Mouse (Mus musculus): ENCODE data around the gene Itpr1. TPM values are rescaled to one million over a fixed set of nuclear protein-coding genes. Genes with fewer than 3 reads are reported as not detected.
A peak's percentile ranks its signal among the peaks of the same experiment; 100 is the strongest.
"Not testable (repeated sequence)": the region's sequence is repeated elsewhere in the genome, so short reads cannot be mapped to it uniquely, and the experiment has no call there.

Gene Itpr1
- polyA plus RNA-seq, 1 experiment from 2014 or later, result 4.8 TPM

DNA sequence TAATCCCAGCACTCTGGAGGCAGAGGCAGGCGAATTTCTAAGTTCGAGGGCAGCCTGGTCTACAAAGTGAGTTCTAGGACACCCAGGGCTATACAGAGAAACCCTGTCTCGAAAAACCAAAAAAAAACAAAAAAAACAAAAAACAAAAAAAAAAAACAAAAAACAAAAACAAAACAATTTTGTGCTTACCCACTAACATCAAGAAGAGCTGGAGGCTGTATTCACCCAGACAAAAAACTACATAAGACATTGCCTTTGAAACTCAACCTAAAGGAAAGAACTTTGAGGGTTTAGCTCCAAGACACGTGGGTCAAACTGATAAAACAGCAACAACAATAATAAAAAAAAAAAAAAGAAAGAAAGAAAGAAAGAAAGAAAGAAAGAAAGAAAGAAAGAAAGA is 346.3 kb downstream of the Itpr1 start:
- H3K27ac ChIP-seq; H3K9me3 ChIP-seq; H3K4me1 ChIP-seq (replicated peaks); H3K9ac ChIP-seq (replicated peaks); H3K36me3 ChIP-seq; H3K4me2 ChIP-seq (replicated peaks); ATAC-seq; H3K27me3 ChIP-seq; H3K4me3 ChIP-seq (replicated peaks): not testable (repeated sequence)
- 83% methylated on average over 4 of the region's 4 CpGs for WGBS

- 92% methylated on average over 2 of the region's 2 CpGs for WGBS
- no peak overlapping the region for H3K4me2 ChIP-seq (replicated peaks)
Observed at GRCm38 (mm10) chr6:108562971-108563370, 350.1 kb downstream of the Itpr1 start.

DNA sequence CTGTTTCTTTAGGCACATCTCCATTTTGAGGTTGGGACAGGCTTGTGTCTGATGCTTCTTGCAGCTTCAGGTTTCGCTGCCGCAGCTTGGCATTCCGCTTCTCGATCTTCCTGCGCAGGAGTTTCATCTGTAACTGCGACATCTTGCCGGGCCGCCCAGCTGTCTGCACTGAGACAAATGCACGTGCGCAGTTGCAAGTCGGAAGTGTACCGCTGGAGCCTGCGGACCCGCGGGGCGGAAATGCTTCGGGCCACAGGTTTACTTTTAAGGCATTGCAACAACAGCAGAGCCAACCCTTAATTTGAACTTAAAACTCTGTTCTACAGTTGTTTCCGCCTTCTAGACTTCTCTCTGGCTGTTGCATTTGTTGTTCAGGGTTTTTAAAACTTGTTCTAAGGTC is 352.6 kb downstream of the Itpr1 start:
- not testable (repeated sequence) for H3K9me3 ChIP-seq; ATAC-seq; H3K27ac ChIP-seq; H3K9ac ChIP-seq (replicated peaks); H3K4me3 ChIP-seq (replicated peaks); H3K36me3 ChIP-seq; H3K27me3 ChIP-seq; H3K4me2 ChIP-seq (replicated peaks); H3K4me1 ChIP-seq (replicated peaks)
- WGBS, result 89% methylated on average over 18 of the region's 18 CpGs

More at GRCm38 (mm10) chr6:108562971-108563370, 350.1 kb downstream of the Itpr1 start:
- Histone ChIP-seq H3K27me3 (no peaks in the 10 kb centered on the region), H3K36me3 (no peaks in the 10 kb centered on the region), H3K4me1 (replicated peaks) (no peaks in the 10 kb centered on the region), H3K9me3 (no peaks in the 10 kb centered on the region), H3K4me3 (replicated peaks) (no peak overlapping the region), H3K27ac (no peak overlapping the region), H3K9ac (replicated peaks) (no peak overlapping the region)
- no peak for ATAC-seq

DNA sequence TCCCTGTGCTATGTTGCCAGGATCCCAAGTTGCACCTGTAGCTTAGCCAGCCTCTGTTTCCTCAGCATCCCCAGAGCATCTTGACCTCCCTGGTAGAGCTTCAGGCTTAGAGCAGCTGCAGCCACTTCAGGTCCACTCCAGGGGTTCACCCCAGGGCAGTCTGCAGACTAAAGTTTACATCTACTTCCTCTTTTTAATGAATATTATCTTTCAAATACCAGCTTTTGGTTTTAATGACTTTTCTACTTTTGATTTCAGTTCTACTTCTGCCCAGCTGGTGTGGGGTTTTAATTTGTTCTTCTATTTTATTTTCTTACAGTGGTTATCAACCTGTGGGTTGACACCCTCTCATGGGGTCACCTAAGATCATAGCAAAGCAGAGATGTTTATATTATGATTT is 353.7 kb downstream of the Itpr1 start:
- Histone ChIP-seq H3K27ac (no peak overlapping the region), H3K4me1 (replicated peaks) (peaks cover 14% of the 10 kb centered on the region), H3K4me2 (replicated peaks) (no peak overlapping the region), H3K36me3 (no peaks in the 10 kb centered on the region), H3K4me3 (replicated peaks) (no peak overlapping the region), H3K27me3 (no peaks in the 10 kb centered on the region), H3K9me3 (no peaks in the 10 kb centered on the region), H3K9ac (replicated peaks) (no peak overlapping the region)
- no peak for ATAC-seq

DNA sequence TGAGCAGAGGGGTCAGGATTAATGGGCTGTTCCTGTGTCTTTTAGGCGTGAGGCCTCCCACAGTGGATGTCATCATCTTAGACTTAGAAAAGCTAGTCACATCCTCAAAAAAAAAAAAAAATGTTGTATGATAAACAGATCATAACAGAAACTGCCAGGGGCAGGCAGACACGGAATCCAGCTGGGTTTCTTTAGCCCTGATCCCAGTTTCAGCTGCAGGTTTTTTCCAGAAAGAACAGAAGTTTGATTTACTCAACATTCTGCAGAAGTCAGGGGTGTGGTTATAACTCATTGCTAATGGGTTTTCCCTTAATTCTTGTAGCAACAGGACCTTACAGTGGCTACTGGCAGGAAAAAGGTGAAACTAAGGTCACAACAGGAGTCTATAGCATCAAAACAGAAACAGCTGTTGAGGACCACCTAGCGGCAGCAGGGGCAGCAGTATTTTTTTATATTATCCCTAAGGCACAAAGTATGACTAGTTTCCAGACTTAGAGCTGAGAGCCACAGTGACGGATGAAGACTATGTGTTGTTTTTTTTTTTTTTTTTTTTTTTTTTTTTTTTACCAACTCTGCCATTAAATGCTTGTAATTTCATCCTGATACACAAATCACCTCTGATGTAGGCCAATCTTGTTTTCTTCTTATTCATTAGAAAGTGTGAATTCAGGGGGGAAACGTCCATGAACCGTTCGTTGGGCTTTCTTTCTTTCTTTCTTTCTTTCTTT is 356.7 kb downstream of the Itpr1 start:
- Histone ChIP-seq H3K4me3 (replicated peaks) (no peak overlapping the region), H3K4me1 (replicated peaks) (peaks cover 15% of the 10 kb centered on the region), H3K36me3 (no peaks in the 10 kb centered on the region), H3K9me3 (no peaks in the 10 kb centered on the region), H3K27me3 (no peaks in the 10 kb centered on the region), H3K4me2 (replicated peaks) (no peak overlapping the region), H3K9ac (replicated peaks) (no peak overlapping the region), H3K27ac (no peak overlapping the region)
- no peak for ATAC-seq
- 80% methylated on average over 7 of the region's 7 CpGs for WGBS

DNA sequence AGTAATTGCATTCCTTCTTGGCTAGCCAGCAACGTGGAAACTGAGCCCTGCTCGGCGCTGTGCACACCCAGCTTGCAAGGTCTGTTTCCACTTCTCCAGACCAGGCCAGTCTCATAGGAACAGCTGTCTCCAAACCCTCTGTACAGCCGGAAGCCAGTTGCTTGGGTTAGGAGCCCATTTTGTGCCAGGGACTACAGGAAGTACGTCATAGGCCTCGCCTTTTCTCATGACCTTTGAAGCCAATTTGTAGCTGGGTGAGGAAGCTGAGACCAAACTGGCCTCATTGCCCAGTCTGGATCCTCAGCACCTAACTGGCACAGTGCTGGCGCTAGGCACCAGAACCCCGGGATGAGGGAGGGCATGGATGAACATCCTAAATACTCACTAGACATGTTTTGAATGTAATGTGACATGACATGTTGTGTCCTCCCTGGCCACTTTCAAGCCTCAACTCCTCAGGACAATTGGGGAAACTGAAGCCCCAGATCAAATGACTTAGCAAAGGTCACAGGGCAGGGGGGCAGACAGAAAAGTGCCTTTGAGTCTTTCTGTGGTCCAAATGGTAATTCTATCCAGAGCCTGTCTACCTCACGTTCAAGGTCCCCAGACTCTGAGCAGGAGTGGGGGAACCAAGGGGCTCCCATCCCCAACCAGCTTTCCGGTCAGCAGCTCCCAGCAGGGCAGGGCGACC is 357.6 kb downstream of the Itpr1 start:
- WGBS, result 32% methylated on average over 11 of the region's 11 CpGs
- peak; percentile 36; the same call in 1 of the 2 replicates for ATAC-seq
- Histone ChIP-seq H3K4me3 (replicated peaks) (peak overlapping the region; percentile 40), H3K4me2 (replicated peaks) (peak overlapping the region; percentile 72), H3K36me3 (no peaks in the 10 kb centered on the region), H3K9ac (replicated peaks) (peak overlapping the region; percentile 49), H3K9me3 (no peaks in the 10 kb centered on the region), H3K27me3 (no peaks in the 10 kb centered on the region), H3K27ac (no peak overlapping the region), H3K4me1 (replicated peaks) (peaks cover 15% of the 10 kb centered on the region)

- Histone ChIP-seq H3K4me2 (replicated peaks) (peak overlapping the region; percentile 72), H3K27ac (no peak overlapping the region), H3K4me3 (replicated peaks) (peak overlapping the region; percentile 40), H3K9ac (replicated peaks) (peak overlapping the region; percentile 49), H3K4me1 (replicated peaks) (peaks cover 15% of the 10 kb centered on the region), H3K27me3 (no peaks in the 10 kb centered on the region), H3K9me3 (no peaks in the 10 kb centered on the region), H3K36me3 (no peaks in the 10 kb centered on the region)
- ATAC-seq, result peak; percentile 95
- 2% methylated on average over 21 of the region's 21 CpGs for WGBS
Observed at GRCm38 (mm10) chr6:108571042-108571590, 358.2 kb downstream of the Itpr1 start.

DNA sequence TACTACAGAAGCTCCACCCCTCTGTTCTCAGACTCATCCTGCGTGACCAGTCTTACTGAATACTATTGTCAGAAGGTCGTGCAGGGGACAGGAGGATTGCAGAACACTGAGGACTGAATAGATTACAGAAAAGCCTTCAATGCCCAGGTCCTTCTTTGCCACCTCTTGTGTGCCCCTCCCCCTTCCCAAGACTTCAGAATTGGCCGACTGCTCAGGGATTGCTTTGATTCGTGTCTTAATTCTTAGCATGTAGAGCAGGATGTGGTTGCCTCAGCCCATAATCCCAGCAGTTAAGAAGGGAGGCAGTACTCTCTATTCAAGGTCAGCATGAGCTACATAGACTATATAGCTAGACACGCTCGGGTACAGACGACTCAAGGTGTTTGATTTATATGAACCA is 359.8 kb downstream of the Itpr1 start:
- 37% methylated on average over 7 of the region's 7 CpGs for WGBS
- H3K9ac ChIP-seq (replicated peaks), result no peak overlapping the region

GRCm38 (mm10) chr6:108577056-108577455 is 364.2 kb downstream of the Itpr1 start:
- no peaks in the 10 kb centered on the region; the same call in 1 of the 2 replicates for H3K9me3 ChIP-seq
- H3K27me3 ChIP-seq, result no peaks in the 10 kb centered on the region
- H3K4me3 ChIP-seq (replicated peaks), result no peak overlapping the region
- no peak for ATAC-seq
- H3K4me1 ChIP-seq (replicated peaks), result peaks cover 6% of the 10 kb centered on the region; the same call in 1 of the 2 replicates
- no peak overlapping the region for H3K27ac ChIP-seq
- H3K9ac ChIP-seq (replicated peaks), result no peak overlapping the region
- WGBS, result 91% methylated on average over 6 of the region's 6 CpGs
- no peak overlapping the region for H3K4me2 ChIP-seq (replicated peaks)
- H3K36me3 ChIP-seq, result no peaks in the 10 kb centered on the region

More for the DNA sequence above, 359.8 kb downstream of the Itpr1 start:
- Histone ChIP-seq H3K36me3 (no peaks in the 10 kb centered on the region), H3K4me2 (replicated peaks) (no peak overlapping the region), H3K4me1 (replicated peaks) (peaks cover 15% of the 10 kb centered on the region), H3K27me3 (no peaks in the 10 kb centered on the region), H3K9me3 (no peaks in the 10 kb centered on the region; the same call in 1 of the 2 replicates), H3K27ac (no peak overlapping the region), H3K4me3 (replicated peaks) (no peak overlapping the region)
- no peak for ATAC-seq

GRCm38 (mm10) chr6:108588426-108588825 is 375.5 kb downstream of the Itpr1 start:
- Histone ChIP-seq H3K4me3 (replicated peaks) (no peak overlapping the region), H3K4me1 (replicated peaks) (no peaks in the 10 kb centered on the region), H3K27me3 (no peaks in the 10 kb centered on the region), H3K27ac (no peak overlapping the region), H3K9me3 (peaks cover 4% of the 10 kb centered on the region), H3K4me2 (replicated peaks) (no peak overlapping the region), H3K36me3 (no peaks in the 10 kb centered on the region), H3K9ac (replicated peaks) (no peak overlapping the region)
- no peak for ATAC-seq
- 91% methylated on average over 3 of the region's 3 CpGs for WGBS

GRCm38 (mm10) chr6:108592227-108592626 is 379.3 kb downstream of the Itpr1 start:
- H3K27ac ChIP-seq, result no peak overlapping the region
- no peaks in the 10 kb centered on the region for H3K27me3 ChIP-seq
- no peak overlapping the region for H3K4me3 ChIP-seq (replicated peaks)
- no peak overlapping the region for H3K4me2 ChIP-seq (replicated peaks)
- peaks cover 4% of the 10 kb centered on the region for H3K9me3 ChIP-seq
- no peak for ATAC-seq
- no peaks in the 10 kb centered on the region for H3K36me3 ChIP-seq
- WGBS, result 80% methylated on average over 8 of the region's 8 CpGs
- no peak overlapping the region for H3K9ac ChIP-seq (replicated peaks)
- no peaks in the 10 kb centered on the region for H3K4me1 ChIP-seq (replicated peaks)

- 77% methylated on average over 6 of the region's 6 CpGs for WGBS
- H3K9me3 ChIP-seq, result peaks cover 4% of the 10 kb centered on the region
- H3K9ac ChIP-seq (replicated peaks), result no peak overlapping the region
- H3K36me3 ChIP-seq, result no peaks in the 10 kb centered on the region
- no peak overlapping the region for H3K27ac ChIP-seq
- H3K4me1 ChIP-seq (replicated peaks), result no peaks in the 10 kb centered on the region
- ATAC-seq, result no peak
- no peak overlapping the region for H3K4me3 ChIP-seq (replicated peaks)
- no peaks in the 10 kb centered on the region for H3K27me3 ChIP-seq
- no peak overlapping the region for H3K4me2 ChIP-seq (replicated peaks)
Observed at GRCm38 (mm10) chr6:108592636-108593035, 379.7 kb downstream of the Itpr1 start.

Measured in midbrain, embryonic 13.5 days (tissue).